Mouse (Mus musculus) midbrain, embryonic 12.5 days (tissue): ENCODE results near the gene Myom1. TPM values are rescaled to one million over a fixed set of nuclear protein-coding genes. Genes with fewer than 3 reads are reported as not detected.

Source experiments
- ATAC-seq: fragments of 200-750 bp; cut with Nextera tagmentation; 2 replicates; pipeline ENCODE4 v1.8.0; 2017; ENCODE audit warnings: low read depth, moderate TSS enrichment, moderate library complexity; ENCODE audit not compliant: low FRiP score
- H3K27ac ChIP-seq: fragments of 300-500 bp; sonication (generic); replicated peaks from 2 replicates; pipeline ENCODE4 v1.5.1; 2016; ENCODE audit warnings: mild to moderate bottlenecking
- H3K27me3 ChIP-seq: fragments of 300-500 bp; sonication (generic); 2 replicates; pipeline ENCODE4 v1.6.1; 2016; ENCODE audit warnings: mild to moderate bottlenecking
- H3K36me3 ChIP-seq: fragments of 300-500 bp; sonication (generic); 2 replicates; pipeline ENCODE4 v1.6.1; 2016
- H3K4me1 ChIP-seq: fragments of 300-500 bp; sonication (generic); 2 replicates; pipeline ENCODE4 v1.6.1; 2016
- H3K4me2 ChIP-seq: fragments of 300-500 bp; sonication (generic); replicated peaks from 2 replicates; pipeline ENCODE4 v1.6.1; 2016; ENCODE audit warnings: mild to moderate bottlenecking, moderate library complexity
- H3K4me3 ChIP-seq: fragments of 300-500 bp; sonication (generic); 2 replicates; pipeline ENCODE4 v1.5.1; 2016; ENCODE audit warnings: mild to moderate bottlenecking
- H3K9ac ChIP-seq: fragments of 300-500 bp; sonication (generic); replicated peaks from 2 replicates; pipeline ENCODE4 v1.6.1; 2016; ENCODE audit warnings: mild to moderate bottlenecking, moderate library complexity
- H3K9me3 ChIP-seq: fragments of 300-500 bp; sonication (generic); 2 replicates; pipeline ENCODE4 v1.6.1; 2016; ENCODE audit warnings: mild to moderate bottlenecking
- WGBS: fragments of 180-500 bp; shearing (Covaris S2); methylation state at CpG from one replicate; pipeline ENCODE4 v1.1.7; 2016; 5-methylcytosine and 5-hydroxymethylcytosine counted together
- polyA plus RNA-seq: library from polyadenylated mRNA; unstranded; fragments of >200 nt; fragmentation: Nextera tagmentation; extraction: Ambion mirVana; gene quantifications from 2 replicates; pipeline ENCODE4 v1.2.1, GENCODE M21; 2016

The Myom1 gene
- polyA plus RNA-seq, 1 experiment from 2014 or later, result 2.5 TPM

DNA sequence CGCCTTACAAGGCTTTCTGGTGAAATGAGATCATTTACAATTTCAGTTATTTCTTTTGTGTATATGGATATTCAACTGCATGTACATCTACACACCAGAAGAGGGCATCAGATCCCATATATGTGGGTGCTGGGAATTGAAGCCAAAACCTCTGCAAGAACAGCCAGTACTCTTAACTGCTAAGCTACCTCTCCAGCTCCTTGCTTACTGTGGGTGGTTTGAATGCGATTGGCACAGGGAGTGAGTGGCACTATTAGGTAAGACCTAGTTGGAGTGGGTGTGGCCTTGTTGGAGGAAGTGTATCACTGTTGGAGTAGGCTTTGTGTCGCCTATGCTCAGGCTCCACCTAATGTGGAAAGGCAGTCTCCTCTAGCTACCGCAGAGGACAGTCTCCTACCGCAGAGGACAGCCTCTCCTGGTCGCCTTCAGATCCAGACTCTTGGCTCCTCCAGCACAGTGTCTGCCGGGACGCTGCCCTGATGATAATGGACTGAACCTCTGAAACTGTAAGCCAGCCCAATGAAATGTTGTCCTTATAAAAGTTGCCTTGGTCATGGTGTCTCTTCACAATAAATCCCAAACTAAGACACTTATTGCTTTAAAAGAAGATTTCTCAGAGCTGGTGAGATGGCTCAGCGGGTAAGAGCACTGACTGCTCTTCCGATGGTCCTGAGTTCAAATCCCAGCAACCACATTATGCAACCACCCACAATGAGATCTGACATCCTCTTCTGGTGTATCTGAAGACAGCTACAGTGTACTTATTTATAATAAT lies 1.9 kb downstream of the Myom1 start:
- 92% methylated on average over 10 of the region's 10 CpGs for WGBS
- Histone ChIP-seq H3K9me3 (no peaks in the 10 kb centered on the region), H3K27me3 (no peaks in the 10 kb centered on the region), H3K4me3 (no peak overlapping the region), H3K36me3 (no peaks in the 10 kb centered on the region), H3K27ac (no peak overlapping the region), H3K4me2 (no peak overlapping the region), H3K9ac (no peak overlapping the region), H3K4me1 (peaks cover 28% of the 10 kb centered on the region)
- ATAC-seq, result no peak

DNA sequence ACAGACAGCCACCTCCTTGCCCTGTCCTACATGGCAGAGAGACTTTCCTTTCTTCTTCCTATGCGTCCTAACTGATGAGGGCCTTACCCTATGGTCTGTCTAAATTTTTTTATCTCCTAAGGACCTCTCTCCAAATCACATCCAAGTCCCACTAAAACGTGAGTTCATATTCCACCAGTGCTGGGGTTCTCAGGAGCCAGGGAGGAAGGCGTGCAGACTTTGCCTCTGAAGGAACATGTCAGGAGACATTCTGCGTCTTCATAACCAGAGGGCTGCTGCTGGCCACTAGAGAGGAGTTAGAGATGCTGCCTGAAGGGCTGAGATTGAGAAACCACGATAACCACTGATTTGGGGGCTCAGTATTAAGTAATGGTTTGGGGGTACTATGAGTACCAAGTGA lies 4.5 kb downstream of the Myom1 start:
- Histone ChIP-seq H3K27ac (no peak overlapping the region), H3K9ac (no peak overlapping the region), H3K4me1 (peaks cover 14% of the 10 kb centered on the region), H3K4me2 (no peak overlapping the region), H3K27me3 (no peaks in the 10 kb centered on the region), H3K36me3 (no peaks in the 10 kb centered on the region), H3K4me3 (no peak overlapping the region), H3K9me3 (no peaks in the 10 kb centered on the region)
- no peak for ATAC-seq
- WGBS, result 81% methylated on average over 5 of the region's 5 CpGs

DNA sequence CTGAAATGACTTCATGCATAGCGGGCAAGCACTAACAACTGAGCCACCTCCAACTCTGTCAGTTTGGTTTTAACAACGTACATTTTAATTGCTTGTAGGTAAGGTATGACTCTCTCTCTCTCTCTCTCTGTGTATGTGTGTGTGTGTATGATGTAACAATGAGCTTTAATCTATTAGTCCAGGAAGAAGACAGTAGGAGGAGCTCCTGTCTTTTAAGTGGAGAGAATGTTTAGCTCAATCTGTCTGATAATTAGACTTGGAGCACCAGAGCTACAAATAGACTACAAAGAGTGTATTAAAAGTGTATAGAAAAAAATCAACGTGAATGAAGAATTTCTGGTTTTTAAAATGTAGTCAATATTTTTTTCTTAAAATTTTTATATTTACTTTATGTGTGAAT lies 6.2 kb downstream of the Myom1 start:
- Histone ChIP-seq H3K4me1 (0 out of 2 replicates have a peak, but pooled peaks cover 5% of the 10 kb centered on the region), H3K9ac (no peak overlapping the region), H3K4me3 (no peak overlapping the region), H3K27ac (no peak overlapping the region), H3K4me2 (no peak overlapping the region), H3K36me3 (no peaks in the 10 kb centered on the region), H3K9me3 (no peaks in the 10 kb centered on the region), H3K27me3 (no peaks in the 10 kb centered on the region)
- 86% methylated on average over 3 of the region's 3 CpGs for WGBS
- ATAC-seq, result no peak

DNA sequence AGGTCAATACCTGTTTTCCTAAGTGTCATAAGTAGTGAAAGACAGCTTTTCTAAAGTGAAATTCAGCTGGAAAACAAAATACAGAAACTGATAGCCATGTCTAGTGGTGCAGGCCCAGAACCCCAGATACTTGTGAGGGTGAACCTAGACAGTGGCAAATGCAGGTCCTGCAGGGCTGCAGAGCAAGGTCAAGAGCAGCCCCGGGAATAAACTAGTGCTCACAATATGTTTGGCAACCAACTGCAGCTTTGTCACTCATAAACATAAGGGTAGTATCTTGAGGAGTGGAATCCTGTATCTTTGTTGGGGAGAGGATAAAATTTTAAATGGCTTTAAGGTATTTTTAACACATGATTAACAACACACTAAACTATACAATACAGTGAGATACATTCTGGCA lies 7.3 kb downstream of the Myom1 start:
- Histone ChIP-seq H3K4me1 (peaks cover 5% of the 10 kb centered on the region; the same call in 1 of the 2 replicates), H3K27ac (no peak overlapping the region), H3K4me2 (no peak overlapping the region), H3K4me3 (no peak overlapping the region), H3K9ac (no peak overlapping the region), H3K9me3 (no peaks in the 10 kb centered on the region), H3K36me3 (no peaks in the 10 kb centered on the region), H3K27me3 (no peaks in the 10 kb centered on the region)
- no peak for ATAC-seq
- 71% methylated on average over 1 of the region's 1 CpGs for WGBS

DNA sequence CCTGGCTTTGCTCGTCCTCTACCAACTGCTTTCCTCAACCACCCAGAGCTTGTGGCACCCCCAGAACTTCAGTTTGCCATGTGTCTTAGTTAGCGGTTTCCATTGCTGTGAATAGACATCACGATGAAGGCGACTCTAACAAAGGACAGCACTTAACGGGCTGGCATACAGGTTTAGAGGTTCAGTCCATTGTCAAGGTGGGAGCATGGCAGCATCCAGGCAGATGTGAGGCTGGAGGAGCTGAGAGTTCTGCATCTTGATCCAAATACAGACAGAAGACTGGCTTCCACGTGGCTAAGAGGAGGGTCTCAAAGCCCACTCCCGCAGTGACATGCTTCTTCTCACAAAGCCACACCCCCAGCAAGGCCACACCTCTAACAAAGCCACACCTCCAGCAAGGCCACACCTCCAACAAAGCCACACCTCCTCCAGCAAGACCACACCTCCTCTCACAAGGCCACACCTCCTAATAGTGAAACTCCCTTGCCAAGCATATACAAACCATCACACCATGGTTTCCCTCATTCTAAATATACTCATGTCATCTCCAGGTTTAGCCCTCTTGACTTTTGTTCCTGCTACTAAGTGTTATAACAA lies 8.3 kb downstream of the Myom1 start:
- Histone ChIP-seq H3K4me3 (no peak overlapping the region), H3K36me3 (no peaks in the 10 kb centered on the region), H3K9me3 (no peaks in the 10 kb centered on the region), H3K4me1 (peaks cover 5% of the 10 kb centered on the region; the same call in 1 of the 2 replicates), H3K27me3 (no peaks in the 10 kb centered on the region), H3K27ac (no peak overlapping the region), H3K9ac (no peak overlapping the region), H3K4me2 (no peak overlapping the region)
- ATAC-seq, result no peak
- 65% methylated on average over 7 of the region's 7 CpGs for WGBS

DNA sequence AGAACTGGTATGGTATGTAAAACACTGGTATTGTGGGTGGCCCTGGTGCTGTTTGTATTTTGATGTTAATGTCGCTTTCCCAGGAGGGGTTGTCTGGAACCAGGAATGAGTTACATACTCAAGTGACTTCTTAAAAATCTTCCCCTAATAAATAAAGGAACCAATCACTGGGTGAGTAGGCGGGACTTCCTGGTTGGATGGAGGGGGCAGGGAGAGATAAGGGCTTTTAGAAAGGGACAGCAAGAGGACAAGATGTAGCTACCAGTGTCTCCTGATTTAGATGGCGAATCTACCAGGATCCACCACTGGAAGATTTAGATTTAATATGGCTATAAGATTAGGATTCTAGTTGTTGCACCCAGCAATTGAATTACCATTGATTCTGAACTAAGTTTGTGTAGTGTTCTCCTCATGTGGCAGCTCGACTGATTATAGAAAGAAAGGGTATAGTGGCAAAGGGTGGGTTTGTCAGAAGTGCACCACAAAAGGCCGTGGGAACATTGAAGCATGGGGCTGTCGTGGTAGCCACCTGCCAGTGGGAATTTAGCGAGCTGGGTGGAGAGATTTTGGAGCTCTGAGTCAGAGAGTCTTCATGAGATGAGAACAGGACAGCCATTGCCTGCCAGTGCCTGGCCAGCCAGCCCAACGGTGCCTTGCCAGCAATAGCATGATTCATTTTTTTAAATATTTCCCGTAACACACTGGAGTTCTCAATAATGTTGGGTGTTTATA lies 9.7 kb downstream of the Myom1 start:
- no peaks in the 10 kb centered on the region for H3K9me3 ChIP-seq

DNA sequence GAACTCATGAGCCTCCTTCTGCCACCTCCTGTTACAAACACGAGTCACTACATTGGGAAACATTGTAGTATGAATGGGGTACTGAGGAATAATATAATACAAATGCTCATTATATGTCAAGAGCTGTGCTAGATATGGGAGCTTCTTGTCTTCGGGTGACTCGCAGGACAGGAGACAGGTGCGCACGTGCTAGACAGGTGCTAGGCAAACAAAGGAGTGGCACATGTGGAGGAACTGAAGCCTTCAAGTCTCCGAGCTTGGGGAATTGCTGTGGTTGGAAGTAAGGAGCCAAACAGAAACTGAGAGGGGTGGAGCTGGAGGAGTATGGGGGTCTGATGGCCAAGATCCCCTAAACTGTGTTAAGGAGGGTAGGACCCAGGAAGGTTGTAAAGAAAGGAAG lies 10.7 kb downstream of the Myom1 start:
- 93% methylated on average over 6 of the region's 6 CpGs for WGBS
- ATAC-seq, result no peak
- Histone ChIP-seq H3K9me3 (no peaks in the 10 kb centered on the region), H3K27ac (no peak overlapping the region), H3K9ac (no peak overlapping the region), H3K27me3 (no peaks in the 10 kb centered on the region), H3K4me1 (no peaks in the 10 kb centered on the region; the same call in 1 of the 2 replicates), H3K4me2 (no peak overlapping the region), H3K36me3 (no peaks in the 10 kb centered on the region), H3K4me3 (no peak overlapping the region)

More for the DNA sequence above, 9.7 kb downstream of the Myom1 start:
- no peaks in the 10 kb centered on the region for H3K27me3 ChIP-seq
- H3K4me3 ChIP-seq, result no peak overlapping the region
- no peak for ATAC-seq
- H3K36me3 ChIP-seq, result no peaks in the 10 kb centered on the region
- WGBS, result 91% methylated on average over 9 of the region's 9 CpGs
- H3K27ac ChIP-seq, result no peak overlapping the region
- no peaks in the 10 kb centered on the region; the same call in 1 of the 2 replicates for H3K4me1 ChIP-seq
- no peak overlapping the region for H3K9ac ChIP-seq
- no peak overlapping the region for H3K4me2 ChIP-seq

DNA sequence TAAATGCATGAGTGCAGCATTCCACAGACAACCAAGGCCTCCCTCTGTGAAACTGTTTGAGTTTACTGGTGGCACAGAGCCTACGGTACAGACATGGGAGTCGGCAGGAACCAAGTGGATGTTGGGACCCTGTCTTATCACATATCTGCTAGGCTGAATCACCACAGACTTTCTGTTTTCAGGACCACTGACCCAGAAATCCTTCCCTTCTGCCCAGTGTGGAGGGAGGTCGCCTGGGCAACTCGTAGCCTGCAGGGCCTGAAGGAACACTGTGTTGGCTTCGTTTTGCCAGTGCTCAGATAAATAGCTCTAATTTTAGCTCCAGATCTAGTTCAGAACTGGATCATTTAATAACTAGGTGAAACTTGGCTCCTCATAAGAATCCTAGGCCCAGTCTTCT lies 12.5 kb downstream of the Myom1 start:
- Histone ChIP-seq H3K4me1 (no peaks in the 10 kb centered on the region; the same call in 1 of the 2 replicates), H3K27ac (no peak overlapping the region), H3K4me3 (no peak overlapping the region), H3K9me3 (no peaks in the 10 kb centered on the region), H3K4me2 (no peak overlapping the region), H3K36me3 (no peaks in the 10 kb centered on the region), H3K9ac (no peak overlapping the region), H3K27me3 (no peaks in the 10 kb centered on the region)
- no peak for ATAC-seq
- WGBS, result 44% methylated on average over 5 of the region's 5 CpGs

DNA sequence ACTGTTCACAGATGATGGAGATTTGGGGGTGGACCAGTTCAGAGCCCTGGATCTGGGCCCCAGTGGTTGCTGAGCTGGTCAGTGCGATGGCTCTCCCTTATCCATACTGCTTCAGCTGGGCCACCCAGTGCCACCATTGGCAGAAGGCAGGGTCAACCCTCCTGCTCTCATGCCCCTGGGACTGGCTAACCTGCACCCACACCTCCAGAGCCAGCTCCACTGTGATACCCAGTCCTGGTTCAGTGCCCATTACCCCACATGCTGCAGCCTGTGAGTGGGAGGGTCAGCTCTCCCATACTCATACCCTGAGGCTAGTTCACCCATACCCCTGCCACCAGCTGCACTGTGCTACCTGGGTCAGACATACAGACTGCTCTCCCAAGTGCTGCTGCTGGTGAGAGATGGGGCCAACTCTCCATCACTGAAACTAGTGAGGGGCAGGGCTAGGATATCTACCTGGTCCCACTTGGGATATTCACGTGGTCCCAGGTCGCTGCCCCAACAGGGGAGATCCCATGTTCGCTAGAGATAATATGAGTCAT lies 15.1 kb downstream of the Myom1 start:
- Histone ChIP-seq H3K4me3 (no peak overlapping the region), H3K27me3 (no peaks in the 10 kb centered on the region), H3K4me1 (no peaks in the 10 kb centered on the region; the same call in 1 of the 2 replicates), H3K9ac (no peak overlapping the region), H3K36me3 (no peaks in the 10 kb centered on the region), H3K27ac (no peak overlapping the region), H3K9me3 (no peaks in the 10 kb centered on the region), H3K4me2 (no peak overlapping the region)
- WGBS, result 90% methylated on average over 4 of the region's 4 CpGs
- ATAC-seq, result no peak

DNA sequence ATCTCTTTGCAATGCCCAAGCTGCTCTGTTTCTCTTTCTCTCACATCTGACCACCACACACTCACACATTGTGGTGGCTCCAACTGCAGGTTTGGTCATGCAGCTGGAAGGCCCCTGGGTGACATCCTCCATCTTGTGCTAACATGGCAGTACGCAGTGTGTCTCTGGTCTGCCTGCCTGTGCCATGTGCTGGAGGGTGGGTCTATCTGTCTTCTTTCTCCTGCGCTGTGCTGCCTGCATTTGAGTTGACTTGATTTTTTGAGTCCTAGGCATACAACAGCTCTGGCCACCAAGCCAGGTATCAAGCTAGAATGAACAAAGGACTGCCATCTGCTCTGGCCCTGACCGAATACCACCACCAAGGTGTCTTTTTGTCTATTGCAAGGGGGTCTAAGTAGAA lies 15.7 kb downstream of the Myom1 start:
- no peak overlapping the region for H3K4me3 ChIP-seq
- ATAC-seq, result no peak

DNA sequence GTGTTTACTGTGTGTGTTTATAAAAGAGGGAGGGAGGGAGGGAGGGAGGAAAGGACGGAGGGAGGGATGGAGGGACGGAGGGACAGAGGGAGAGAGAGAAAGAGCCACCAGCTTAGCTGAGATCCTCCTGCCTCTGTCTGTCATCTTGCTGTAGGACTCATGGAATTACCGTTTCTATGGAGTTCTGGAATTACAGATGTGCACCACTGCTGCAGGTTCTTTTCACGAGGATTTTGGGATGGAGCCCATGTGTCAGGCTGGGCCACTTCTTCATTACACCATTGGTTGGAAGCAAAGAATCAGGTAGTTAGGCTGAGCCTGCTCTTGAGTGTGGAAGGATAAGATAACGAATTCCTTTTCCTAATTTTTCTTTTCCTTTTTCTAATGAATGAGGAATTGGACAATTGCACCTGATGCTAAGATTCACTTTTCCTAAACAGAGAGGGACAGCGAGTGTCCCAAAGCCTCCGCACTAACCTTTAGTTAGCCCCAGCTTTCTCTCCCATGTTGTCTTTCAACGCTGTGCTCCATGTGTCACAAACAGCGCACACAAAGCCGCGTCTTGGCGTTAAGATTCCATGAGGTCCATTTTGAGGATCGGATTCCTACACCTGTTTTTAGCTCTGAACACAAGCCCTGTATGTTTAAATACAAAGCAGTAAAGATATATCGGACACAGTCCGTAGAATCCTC lies 16.3 kb downstream of the Myom1 start:
- Histone ChIP-seq H3K27me3 (no peaks in the 10 kb centered on the region), H3K36me3 (no peaks in the 10 kb centered on the region), H3K9ac (no peak overlapping the region), H3K4me1 (no peaks in the 10 kb centered on the region; the same call in 1 of the 2 replicates), H3K27ac (no peak overlapping the region), H3K4me3 (no peak overlapping the region), H3K9me3 (no peaks in the 10 kb centered on the region), H3K4me2 (no peak overlapping the region)
- 83% methylated on average over 15 of the region's 15 CpGs for WGBS
- no peak for ATAC-seq

More for the DNA sequence above, 15.7 kb downstream of the Myom1 start:
- no peak overlapping the region for H3K9ac ChIP-seq
- no peaks in the 10 kb centered on the region for H3K9me3 ChIP-seq
- no peak overlapping the region for H3K4me2 ChIP-seq
- no peaks in the 10 kb centered on the region for H3K36me3 ChIP-seq
- no peaks in the 10 kb centered on the region; the same call in 1 of the 2 replicates for H3K4me1 ChIP-seq
- 95% methylated on average over 3 of the region's 3 CpGs for WGBS
- no peak overlapping the region for H3K27ac ChIP-seq
- no peaks in the 10 kb centered on the region for H3K27me3 ChIP-seq
